Comparison of ENCODE assay signal across 8 mouse cellular contexts in genomic region chr13:37434841-37435240, GRCm38 (mm10).
DNase-seq lines count a peak whose midpoint lies in the region; ATAC-seq lines count a peak whose summit lies in the region.

No protein-coding gene starts in this region.

- 14% methylated on average over 9 of the region's 9 CpGs for WGBS in kidney, embryonic 16.5 days
- WGBS in embryonic facial prominence, embryonic 13.5 days = 8% methylated on average over 9 of the region's 9 CpGs
- WGBS in hindbrain, embryonic 16.5 days = 11% methylated on average over 9 of the region's 9 CpGs
- 4% methylated on average over 9 of the region's 9 CpGs for WGBS in midbrain, embryonic 14.5 days

- H3K9me3 ChIP-seq in kidney, embryonic 16.5 days (ENCODE audit: low read length) = 0 out of 2 replicates have a peak, but pooled peaks cover 3% of the 10 kb centered on the region
- no peaks in the 10 kb centered on the region for H3K9me3 ChIP-seq in embryonic facial prominence, embryonic 13.5 days
- no peaks in the 10 kb centered on the region for H3K9me3 ChIP-seq in hindbrain, embryonic 16.5 days (ENCODE audit: control insufficient read depth, low read length)
- no peaks in the 10 kb centered on the region for H3K9me3 ChIP-seq in midbrain, embryonic 14.5 days (ENCODE audit: control insufficient read depth, low read length)

- H3K36me3 ChIP-seq in kidney, embryonic 16.5 days (ENCODE audit: insufficient read depth, low read length) = no peaks in the 10 kb centered on the region
- no peaks in the 10 kb centered on the region for H3K36me3 ChIP-seq in embryonic facial prominence, embryonic 13.5 days
- no peaks in the 10 kb centered on the region for H3K36me3 ChIP-seq in hindbrain, embryonic 16.5 days (ENCODE audit: control insufficient read depth, insufficient read depth, low read length)
- H3K36me3 ChIP-seq in midbrain, embryonic 14.5 days (ENCODE audit: control insufficient read depth, insufficient read depth, low read length) = no peaks in the 10 kb centered on the region

- 0 out of 2 replicates have a peak, but pooled peaks cover 5% of the 10 kb centered on the region for H3K4me1 ChIP-seq in kidney, embryonic 16.5 days (ENCODE audit: insufficient read depth, low read length)
- peaks cover 16% of the 10 kb centered on the region for H3K4me1 ChIP-seq in embryonic facial prominence, embryonic 13.5 days
- peaks cover 3% of the 10 kb centered on the region for H3K4me1 ChIP-seq in hindbrain, embryonic 16.5 days (ENCODE audit: control insufficient read depth, insufficient read depth, low read depth, low read length)
- H3K4me1 ChIP-seq in midbrain, embryonic 14.5 days (ENCODE audit: control insufficient read depth, insufficient read depth, low read length) = peaks cover 4% of the 10 kb centered on the region; the same call in 1 of the 2 replicates

- DNase-seq in kidney, postnatal 14 days = no peak
- DNase-seq in midbrain, embryonic 14.5 days = no peak
- no peak for DNase-seq in right cerebral cortex, postnatal 10 days (ENCODE audit: low spot score in 2 of 2)
- no peak for DNase-seq in cerebellum, adult 9-10 months
- no peak for DNase-seq in testis, postnatal 10 days (ENCODE audit: low spot score)

- H3K27me3 ChIP-seq in kidney, embryonic 16.5 days (ENCODE audit: insufficient read depth, low read length) = peaks cover 16% of the 10 kb centered on the region; the same call in 1 of the 2 replicates
- H3K27me3 ChIP-seq in embryonic facial prominence, embryonic 13.5 days = peaks cover 36% of the 10 kb centered on the region
- peaks cover 11% of the 10 kb centered on the region for H3K27me3 ChIP-seq in hindbrain, embryonic 16.5 days (replicated peaks; ENCODE audit: control insufficient read depth, insufficient read depth, low read length)
- peaks cover 19% of the 10 kb centered on the region for H3K27me3 ChIP-seq in midbrain, embryonic 14.5 days (ENCODE audit: control insufficient read depth, insufficient read depth, low read length)

- H3K4me2 ChIP-seq in kidney, embryonic 16.5 days (replicated peaks; ENCODE audit: low read depth, low read length) = peak overlapping the region; percentile 73
- peak overlapping the region; percentile 71 for H3K4me2 ChIP-seq in embryonic facial prominence, embryonic 13.5 days
- H3K4me2 ChIP-seq in hindbrain, embryonic 16.5 days (ENCODE audit: low read length) = peak overlapping the region; percentile 84
- peak overlapping the region; percentile 71 for H3K4me2 ChIP-seq in midbrain, embryonic 14.5 days (ENCODE audit: low read length)

- peak; percentile 25; the same call in 1 of the 2 replicates for ATAC-seq in kidney, embryonic 16.5 days (ENCODE audit: low FRiP score, low TSS enrichment)
- no peak for ATAC-seq in embryonic facial prominence, embryonic 13.5 days (ENCODE audit: insufficient number of reproducible peaks, insufficient read depth, low FRiP score, low TSS enrichment, low read depth)
- ATAC-seq in hindbrain, embryonic 16.5 days = peak; percentile 21; the same call in 1 of the 2 replicates
- ATAC-seq in midbrain, embryonic 14.5 days (ENCODE audit: low FRiP score, low TSS enrichment) = no peak

- peak overlapping the region; percentile 68 for H3K9ac ChIP-seq in kidney, embryonic 16.5 days (replicated peaks; ENCODE audit: low read length)
- peak overlapping the region; percentile 66; the same call in 1 of the 2 replicates for H3K9ac ChIP-seq in embryonic facial prominence, embryonic 13.5 days
- peak overlapping the region; percentile 66; the same call in 1 of the 2 replicates for H3K9ac ChIP-seq in hindbrain, embryonic 16.5 days (ENCODE audit: low read depth, low read length)
- 0 out of 2 replicates have a peak overlapping the region, but pooled peaks have one; percentile 31 for H3K9ac ChIP-seq in midbrain, embryonic 14.5 days (replicated peaks; ENCODE audit: low read length)

- H3K4me3 ChIP-seq in kidney, embryonic 16.5 days (ENCODE audit: low read length) = peak overlapping the region; percentile 49
- H3K4me3 ChIP-seq in embryonic facial prominence, embryonic 13.5 days = peak overlapping the region; percentile 48
- H3K4me3 ChIP-seq in hindbrain, embryonic 16.5 days (ENCODE audit: low read length) = peak overlapping the region; percentile 49
- peak overlapping the region; percentile 37 for H3K4me3 ChIP-seq in midbrain, embryonic 14.5 days (replicated peaks; ENCODE audit: low read depth, low read length)

- H3K27ac ChIP-seq in kidney, embryonic 16.5 days (ENCODE audit: low read length) = peak overlapping the region; percentile 71; the same call in 1 of the 2 replicates
- H3K27ac ChIP-seq in embryonic facial prominence, embryonic 13.5 days = no peak overlapping the region
- no peak overlapping the region; the same call in 1 of the 2 replicates for H3K27ac ChIP-seq in hindbrain, embryonic 16.5 days (ENCODE audit: low read depth, low read length)
- H3K27ac ChIP-seq in midbrain, embryonic 14.5 days (replicated peaks; ENCODE audit: low read depth, low read length) = no peak overlapping the region

Comparison
In these comparisons a context has a peak if more than half of its experiments do, and no peak if none do; other contexts are left out.
1. ATAC-seq: peak in kidney, embryonic 16.5 days (single experiment) and hindbrain, embryonic 16.5 days (single experiment); none in embryonic facial prominence, embryonic 13.5 days (single experiment) and midbrain, embryonic 14.5 days (single experiment).
2. Peak in every context shown above with its lines, with median percentiles within 50 percentile points of each other: H3K4me2 ChIP-seq, H3K4me3 ChIP-seq and H3K9ac ChIP-seq.